Mouse (Mus musculus): ENCODE data around the gene Ifnl2.
"Not testable (repeated sequence)": the region's sequence is repeated elsewhere in the genome, so short reads cannot be mapped to it uniquely, and the experiment has no call there.

Gene Ifnl2

DNA sequence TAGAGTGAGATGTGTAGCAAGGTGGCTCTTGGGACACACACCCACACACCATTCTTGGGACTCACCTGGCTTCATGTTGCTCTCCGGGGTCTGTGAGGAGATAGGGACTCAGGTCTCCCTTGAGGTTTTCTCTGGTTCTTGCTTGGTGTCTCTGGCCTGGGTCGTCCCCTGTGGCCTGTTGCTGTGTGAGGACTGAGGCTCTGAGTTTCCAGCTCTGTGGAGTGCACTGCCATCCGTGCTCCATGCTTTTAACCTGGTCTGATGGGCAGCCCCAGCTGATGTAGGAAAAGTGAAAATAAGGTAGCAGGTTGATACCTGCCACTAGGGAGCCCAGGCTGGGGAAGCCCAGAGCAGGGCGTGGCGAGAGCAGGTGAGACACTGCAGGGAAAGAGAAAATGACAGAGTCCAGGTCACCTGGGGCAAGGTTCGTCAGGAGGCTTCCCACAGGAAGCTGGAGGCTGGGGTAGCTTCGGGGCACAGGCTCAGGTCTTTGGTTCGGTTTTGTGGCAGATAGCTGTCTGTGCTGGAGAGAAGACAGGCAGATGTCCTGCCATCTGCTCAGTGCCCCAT, at the start of gene Ifnl2:
Gene Ifnl2 (minus strand): TSS at position 51 of the 570 bp plus-strand sequence.
- DNase-seq (ENCODE audit: low spot score in 2 of 2) = not testable (repeated sequence)

DNA sequence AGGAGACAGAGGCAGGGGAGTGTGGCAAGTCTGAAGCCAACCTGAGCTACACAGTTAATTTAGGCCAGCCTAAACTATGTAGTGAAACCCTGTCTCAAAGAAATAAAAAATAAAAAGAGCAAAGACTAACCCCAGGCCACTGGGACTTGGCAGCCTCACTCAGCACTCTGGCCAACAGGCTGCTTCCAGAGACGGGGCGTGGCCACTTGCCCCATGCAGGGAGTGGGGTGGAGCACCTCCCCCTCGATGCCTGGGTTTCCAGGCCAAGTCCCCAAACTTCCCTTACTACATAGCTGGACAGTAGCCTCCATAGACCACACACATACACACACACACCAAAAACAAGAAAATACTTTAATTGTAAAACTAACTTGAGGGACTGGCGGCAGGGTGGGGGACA, 48.2 kb upstream of the Ifnl2 start:
- DNase-seq (ENCODE audit: low spot score in 2 of 2) = no peak

DNA sequence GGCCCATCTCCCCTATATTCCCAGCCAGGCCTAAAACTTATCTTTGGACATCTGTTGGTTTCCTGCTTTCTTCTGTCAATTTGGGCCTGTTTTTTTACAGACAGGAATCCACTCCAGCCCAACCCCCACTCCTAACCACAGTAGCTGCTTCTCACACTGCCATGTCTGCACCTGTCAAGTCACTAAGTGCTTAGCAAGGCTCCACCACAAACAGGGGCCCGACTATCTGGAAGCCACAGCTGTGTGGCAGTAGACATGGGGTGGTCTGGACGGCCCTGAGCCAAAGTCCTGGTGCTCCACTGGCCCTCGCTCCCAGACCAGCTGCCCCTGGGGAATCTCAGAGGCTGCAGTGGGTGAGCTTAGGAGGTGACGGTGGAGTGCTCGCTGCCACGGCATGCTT, 47.5 kb upstream of the Ifnl2 start:
- DNase-seq (ENCODE audit: low spot score in 2 of 2) = peak in 1 of 2 experiments; percentile 32

DNA sequence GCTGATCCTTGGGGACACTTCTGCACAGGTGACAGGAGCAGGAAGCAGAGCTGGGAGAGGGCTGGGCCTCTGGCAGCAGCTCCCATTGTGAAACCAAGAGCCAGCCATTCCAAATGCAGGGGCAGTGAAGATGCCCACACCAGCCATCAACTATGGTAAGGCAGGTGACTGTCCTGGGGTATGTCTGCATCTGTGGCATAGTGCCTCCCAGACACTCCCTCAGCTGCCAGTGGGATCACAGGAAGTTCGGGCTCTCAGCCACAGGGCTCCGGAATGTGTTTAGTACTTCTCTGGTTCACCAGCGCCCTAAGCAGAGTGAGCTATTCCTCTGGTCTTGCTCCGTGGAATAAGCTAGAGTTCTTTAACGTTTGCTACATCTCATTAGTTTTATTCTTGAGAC, 46.8 kb upstream of the Ifnl2 start:
- DNase-seq (ENCODE audit: low spot score in 2 of 2) = no peak

GRCm38 (mm10) chr7:28555939-28556535, 45.8 kb upstream of the Ifnl2 start:
- DNase-seq (ENCODE audit: low spot score in 2 of 2) = no peak

DNA sequence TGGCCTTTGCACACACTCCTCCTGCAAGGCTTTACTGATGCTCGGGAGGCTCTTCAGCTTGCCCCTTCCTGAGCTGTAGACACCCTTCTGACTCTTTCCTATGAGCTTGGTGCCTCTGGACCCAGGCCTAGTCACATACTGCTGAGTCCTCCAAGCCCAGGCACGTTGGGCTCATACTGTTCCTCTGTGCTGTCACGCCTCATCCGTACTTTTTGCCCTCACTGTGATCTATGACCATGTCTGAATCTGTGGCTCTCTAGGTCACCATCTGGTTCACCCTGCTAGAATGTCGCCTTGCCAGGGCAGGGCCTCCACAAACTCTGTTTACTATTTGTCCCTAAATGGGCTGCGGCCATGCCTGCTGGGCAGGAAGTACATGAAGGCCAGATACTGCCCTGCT, 42.8 kb upstream of the Ifnl2 start:
- no peak for DNase-seq (ENCODE audit: low spot score in 2 of 2)

- DNase-seq (ENCODE audit: low spot score in 2 of 2) = no peak
These were observed 37.4 kb upstream of the Ifnl2 start for GRCm38 (mm10) chr7:28547628-28548027.

DNA sequence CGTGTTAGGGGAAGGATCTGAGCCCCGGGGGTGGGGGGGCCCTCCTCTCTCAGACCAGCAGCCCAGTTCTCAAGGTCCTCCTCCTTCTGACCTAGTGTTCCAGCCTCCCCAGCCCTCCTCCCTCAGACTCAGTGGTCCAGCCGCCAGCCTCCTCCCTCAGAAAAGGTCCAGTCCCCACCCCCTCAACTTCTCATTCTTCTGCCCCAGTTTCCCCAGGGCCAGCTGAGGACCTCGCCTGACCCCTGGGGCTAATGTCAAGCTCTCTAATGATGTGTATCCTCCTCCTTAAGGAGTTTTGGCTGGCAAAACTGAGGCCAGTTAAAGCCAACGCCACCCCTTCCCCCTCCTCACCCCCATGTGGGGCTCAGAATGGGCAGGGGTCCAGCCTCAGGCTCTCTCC, 36.9 kb upstream of the Ifnl2 start, which contains the start of gene Nccrp1:
Gene Nccrp1 (minus strand): TSS at position 101 of the 400 bp plus-strand sequence.
- DNase-seq (ENCODE audit: low spot score in 2 of 2) = no peak

- no peak for DNase-seq (ENCODE audit: low spot score in 2 of 2)
These were observed 36.4 kb upstream of the Ifnl2 start for GRCm38 (mm10) chr7:28546649-28547048.

DNA sequence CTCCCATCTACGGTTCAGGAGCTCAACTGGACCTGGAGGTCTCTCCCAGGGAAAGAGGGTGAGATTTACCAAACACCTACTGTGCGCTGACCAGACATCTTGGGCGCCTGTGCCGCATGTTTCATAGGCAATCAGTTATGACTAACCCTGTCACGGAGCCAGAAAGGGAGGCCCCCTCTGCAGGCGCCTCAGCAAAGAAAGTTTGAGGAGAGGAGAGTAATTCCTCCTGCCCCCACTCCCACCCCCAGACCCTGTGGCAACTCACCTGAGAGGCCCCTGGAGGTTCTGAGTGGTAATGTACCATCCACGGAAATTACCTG, 35.6 kb upstream of the Ifnl2 start:
- no peak for DNase-seq (ENCODE audit: low spot score in 2 of 2)

DNA sequence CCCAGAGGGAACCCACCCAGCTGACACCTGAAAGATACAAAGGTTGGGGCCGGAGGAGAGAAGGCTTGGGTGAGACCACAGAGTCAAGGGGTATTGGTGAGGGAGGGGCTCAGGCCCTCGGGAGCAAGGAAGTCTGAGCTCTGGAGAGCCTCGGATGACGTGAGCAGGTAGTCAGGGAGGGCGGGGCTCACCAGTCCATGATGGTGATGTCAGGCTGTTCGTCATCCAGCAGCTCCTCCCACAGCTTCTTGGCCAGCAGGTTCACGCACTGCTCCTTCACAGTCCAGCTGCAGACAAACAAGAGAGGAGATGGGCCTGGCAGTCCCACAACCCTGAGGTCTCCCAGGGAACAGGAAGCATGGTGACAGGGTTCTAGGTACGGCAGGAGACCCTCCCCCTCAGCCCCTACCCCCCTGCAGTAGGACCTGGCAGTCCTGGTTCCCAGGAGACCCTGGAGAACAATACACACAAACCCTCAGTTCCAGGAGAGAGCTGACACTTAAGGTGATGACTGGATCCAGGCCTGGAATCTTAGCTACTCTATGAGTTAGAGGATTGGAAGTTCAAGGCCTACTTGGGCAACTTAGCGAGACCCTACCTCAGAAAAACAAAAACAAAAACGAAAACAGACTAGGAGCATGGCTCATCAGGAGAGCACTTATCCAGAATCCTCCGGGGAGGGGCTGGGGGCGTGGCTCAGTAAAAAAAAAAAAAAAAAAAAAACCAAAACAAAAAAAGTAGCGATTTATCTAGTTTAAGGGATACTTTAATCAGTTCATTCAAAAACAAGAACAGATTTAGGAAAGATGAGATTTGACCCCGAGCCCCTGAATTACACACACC, 35.0 kb upstream of the Ifnl2 start:
- no peak for DNase-seq (ENCODE audit: low spot score in 2 of 2)

- DNase-seq (ENCODE audit: low spot score in 2 of 2) = no peak
These were observed 33.9 kb upstream of the Ifnl2 start for GRCm38 (mm10) chr7:28544051-28544601.

GRCm38 (mm10) chr7:28540526-28540925, 30.3 kb upstream of the Ifnl2 start, which contains the start of gene Sycn:
Gene Sycn, plus strand, starts transcription at chr7:28540885.
- DNase-seq (ENCODE audit: low spot score in 2 of 2) = no peak

- not testable (repeated sequence) for DNase-seq (ENCODE audit: low spot score in 2 of 2)
These were observed 28.6 kb upstream of the Ifnl2 start for GRCm38 (mm10) chr7:28538886-28539285.

DNA sequence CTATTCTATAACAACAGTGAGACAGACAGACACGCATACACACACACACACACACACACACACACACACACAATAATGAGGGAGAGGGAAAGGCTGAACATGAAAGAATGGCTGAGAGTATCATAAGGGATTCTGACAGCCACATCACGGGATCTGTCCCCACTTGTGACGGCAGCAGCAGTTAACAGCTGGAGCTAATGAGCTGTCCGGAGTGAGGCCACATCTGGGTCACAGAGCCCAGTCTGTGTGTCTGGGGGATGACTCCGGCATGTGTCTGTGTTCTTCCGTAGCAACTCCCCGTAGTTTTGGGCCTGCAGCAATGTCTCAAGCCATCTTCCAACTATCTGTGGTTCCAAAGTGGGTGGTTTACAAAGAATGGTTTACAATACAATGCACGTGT, 21.8 kb upstream of the Ifnl2 start:
- no peak for DNase-seq (ENCODE audit: low spot score in 2 of 2)

DNA sequence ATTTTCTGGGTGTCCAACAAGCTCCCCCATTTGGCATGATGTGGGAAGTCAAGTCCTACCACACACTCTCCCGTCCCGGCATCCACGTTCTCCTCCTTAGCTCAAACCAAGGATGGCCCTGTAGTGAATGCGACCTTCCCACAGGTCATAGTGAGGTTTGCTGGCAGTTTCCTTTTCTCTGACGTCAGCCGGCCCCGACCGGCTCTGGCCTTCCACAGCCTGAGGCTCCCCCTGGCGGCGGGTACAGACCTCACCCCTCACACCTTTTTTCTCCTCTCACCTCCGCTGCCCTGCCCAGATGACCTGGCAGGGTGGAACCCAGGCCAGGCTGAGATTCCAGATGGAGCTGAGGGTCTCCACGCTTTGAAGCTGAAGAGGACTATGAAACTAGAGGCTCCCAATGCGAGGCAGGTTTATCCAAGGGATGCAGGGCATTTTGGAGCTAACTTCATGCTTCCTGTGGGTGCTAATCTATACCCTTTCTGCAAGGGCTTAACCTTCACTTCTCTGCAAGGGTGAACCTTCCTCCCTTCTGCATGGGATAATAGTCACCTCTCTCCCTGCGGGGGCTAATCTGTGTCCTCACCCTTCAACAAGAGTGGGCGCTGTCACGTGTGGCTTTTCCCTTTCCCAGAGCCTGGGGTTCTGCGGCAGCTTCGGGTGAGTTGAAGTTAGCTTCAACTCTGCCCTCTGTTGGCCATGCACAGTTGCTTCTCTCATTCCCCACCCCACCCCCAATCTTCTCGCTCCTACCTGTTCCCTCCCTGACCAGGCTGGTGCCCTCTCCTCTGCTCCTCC, 17.9 kb upstream of the Ifnl2 start:
- DNase-seq (ENCODE audit: low spot score in 2 of 2) = peak; percentile 82 to 85

- not testable (repeated sequence) for DNase-seq (ENCODE audit: low spot score in 2 of 2)
These were observed 12.3 kb upstream of the Ifnl2 start, which contains the start of gene Ifnl3 for GRCm38 (mm10) chr7:28522536-28522935. Gene Ifnl3, plus strand, starts transcription at chr7:28522836.

DNA sequence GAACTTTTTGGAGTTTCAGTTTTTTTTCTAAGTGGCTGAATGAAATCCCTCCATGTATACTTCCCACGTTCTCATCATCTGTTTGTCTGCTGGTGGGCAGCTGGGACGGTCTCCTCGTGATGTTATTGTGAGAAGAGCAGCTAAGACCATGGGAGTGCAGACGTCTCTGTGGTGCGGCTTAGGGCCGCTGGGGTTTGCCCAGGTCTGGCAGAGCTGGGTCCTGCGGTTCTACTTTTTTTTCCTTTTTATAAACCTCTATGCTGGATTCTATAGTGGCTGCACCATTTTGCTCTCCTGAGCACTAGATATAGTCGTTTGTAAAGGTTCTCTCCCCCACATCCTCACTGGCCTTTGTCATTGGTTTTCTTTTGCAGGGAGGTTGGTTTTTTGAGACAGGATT, 1.2 kb upstream of the Ifnl2 start:
- no peak for DNase-seq (ENCODE audit: low spot score in 2 of 2)

- DNase-seq (ENCODE audit: low spot score in 2 of 2) = not testable (repeated sequence)
These were observed 1.1 kb downstream of the Ifnl2 start for GRCm38 (mm10) chr7:28509121-28509520.

DNA sequence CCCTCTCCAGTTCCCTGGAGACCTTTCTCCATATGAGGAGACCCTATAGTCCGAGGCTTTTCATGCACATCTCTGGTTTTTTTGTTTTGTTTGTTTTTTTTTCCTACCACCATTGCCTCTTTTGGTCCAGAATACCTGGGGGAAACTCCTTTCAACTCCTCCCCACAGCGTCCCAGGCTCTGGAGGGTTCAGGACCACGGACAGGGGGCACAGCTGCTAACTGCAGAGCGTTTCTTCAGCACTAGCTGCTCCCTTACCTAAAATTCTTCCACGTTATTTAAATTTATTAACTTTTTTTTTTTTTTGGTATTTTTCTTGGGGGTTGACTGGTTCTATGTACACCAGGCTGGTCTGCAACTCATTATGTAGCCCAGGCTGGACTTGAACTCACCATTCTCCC, 4.7 kb downstream of the Ifnl2 start:
- no peak for DNase-seq (ENCODE audit: low spot score in 2 of 2)

GRCm38 (mm10) chr7:28495426-28495825, 14.8 kb downstream of the Ifnl2 start:
- no peak for DNase-seq (ENCODE audit: low spot score in 2 of 2)

- DNase-seq (ENCODE audit: low spot score in 2 of 2) = no peak
These were observed 17.9 kb downstream of the Ifnl2 start for GRCm38 (mm10) chr7:28492310-28492709.
